Mouse (Mus musculus): Measurements from ENCODE around the gene Aplp2.

Gene Aplp2

GRCm38 (mm10) chr9:31211690-31212499, at the start of gene Aplp2:
Gene Aplp2 (minus strand): TSS chr9:31211815.
- peak; percentile 99 for DNase-seq (ENCODE audit: low spot score)

DNA sequence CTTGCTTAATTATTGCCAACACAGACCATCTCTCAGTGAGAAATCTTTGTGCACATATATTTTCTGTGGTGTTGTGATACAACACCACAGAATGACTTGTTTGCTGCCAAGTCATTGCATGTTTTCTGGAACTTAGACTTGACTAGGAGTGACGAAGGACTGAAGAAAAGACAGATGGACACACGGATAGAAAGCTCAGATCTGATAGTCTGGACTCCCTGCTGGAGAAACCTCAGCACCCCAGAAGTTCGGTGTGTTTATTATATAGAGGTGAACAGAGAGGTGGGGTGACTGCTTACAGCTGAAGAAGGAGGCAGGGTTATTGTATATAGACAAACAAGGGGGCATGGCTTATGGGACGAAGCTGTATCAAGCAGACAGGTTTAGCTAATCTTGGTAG, 48.6 kb upstream of the Aplp2 start:
- DNase-seq (ENCODE audit: low spot score) = no peak

DNA sequence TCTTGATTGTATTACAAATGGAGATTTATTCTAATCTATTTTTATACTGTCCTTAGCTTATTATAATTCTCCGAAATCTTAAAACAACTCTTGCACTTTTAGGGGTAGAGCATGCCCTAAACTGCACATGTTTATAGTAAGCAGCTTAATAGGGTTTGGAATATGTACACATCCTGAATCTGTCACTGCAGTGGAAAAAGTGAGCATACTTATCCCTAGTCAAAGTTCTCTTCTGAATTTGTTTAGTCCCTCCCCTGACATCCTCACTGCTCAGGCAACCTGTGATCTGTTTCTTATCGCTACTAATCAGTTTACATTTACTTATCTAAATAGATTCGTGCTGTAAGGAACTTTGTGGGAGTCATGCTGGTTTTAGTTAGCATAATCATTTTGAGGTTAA, 46.6 kb upstream of the Aplp2 start:
- no peak for DNase-seq (ENCODE audit: low spot score)

GRCm38 (mm10) chr9:31255953-31256352, 44.3 kb upstream of the Aplp2 start:
- DNase-seq (ENCODE audit: low spot score) = no peak

GRCm38 (mm10) chr9:31254697-31255004, 43.0 kb upstream of the Aplp2 start:
- DNase-seq (ENCODE audit: low spot score) = no peak

- no peak for DNase-seq (ENCODE audit: low spot score)
Measured at GRCm38 (mm10) chr9:31253866-31254696, 42.5 kb upstream of the Aplp2 start.

DNA sequence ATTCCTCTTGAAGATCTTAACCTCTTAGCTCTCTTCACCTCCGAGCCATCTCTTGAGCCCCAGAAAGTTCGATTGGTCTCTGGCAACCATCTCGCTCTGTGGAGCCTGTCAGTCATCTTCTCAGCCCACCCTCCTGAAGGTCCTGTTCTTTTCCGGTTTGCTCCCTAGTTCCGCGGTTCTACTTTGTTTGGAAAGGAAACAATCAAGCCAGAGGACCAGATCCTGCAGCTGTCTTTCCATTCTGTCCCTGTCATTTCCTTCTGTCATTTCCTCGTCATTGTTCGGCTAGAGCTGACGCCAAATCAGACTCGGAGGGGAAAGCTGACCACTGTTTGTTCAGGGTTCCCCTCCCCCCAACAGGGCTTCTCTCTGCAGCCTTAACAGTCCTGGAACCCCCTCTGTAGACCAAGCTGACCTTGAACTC, 41.7 kb upstream of the Aplp2 start:
- DNase-seq (ENCODE audit: low spot score) = peak; percentile 45

DNA sequence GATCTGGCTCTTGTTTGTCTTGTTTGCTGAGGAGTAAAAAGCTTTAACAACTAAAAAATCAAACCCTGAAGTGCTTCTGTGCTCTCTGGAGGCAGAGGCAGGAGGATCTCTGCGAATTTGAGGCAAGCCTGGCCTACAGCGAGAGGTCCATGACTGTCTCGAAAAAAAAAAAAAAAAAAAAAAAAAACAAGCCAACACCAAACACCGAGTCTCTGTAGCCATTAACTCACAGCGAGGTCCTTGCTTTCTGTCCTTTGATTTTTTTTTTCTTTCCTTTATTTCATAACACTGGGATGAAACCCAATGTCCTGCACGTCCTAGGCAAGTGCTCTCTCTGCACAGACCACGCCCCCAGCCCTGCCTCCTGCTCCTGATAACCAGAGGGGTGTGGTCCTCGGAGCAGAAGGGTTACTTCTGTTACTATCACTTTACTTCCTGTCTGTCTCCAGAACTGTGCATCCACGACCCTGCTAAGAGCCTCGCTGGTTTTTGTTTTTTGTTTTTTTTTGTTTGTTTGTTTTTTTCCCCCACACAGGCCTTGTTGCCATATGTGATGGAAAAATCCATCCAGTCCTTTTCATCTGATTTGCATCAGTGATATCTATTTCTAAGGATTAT, 40.7 kb upstream of the Aplp2 start:
- DNase-seq (ENCODE audit: low spot score) = no peak

- no peak for DNase-seq (ENCODE audit: low spot score)
Measured at GRCm38 (mm10) chr9:31247447-31248220, 36.0 kb upstream of the Aplp2 start.

GRCm38 (mm10) chr9:31246421-31246820, 34.8 kb upstream of the Aplp2 start:
- no peak for DNase-seq (ENCODE audit: low spot score)

DNA sequence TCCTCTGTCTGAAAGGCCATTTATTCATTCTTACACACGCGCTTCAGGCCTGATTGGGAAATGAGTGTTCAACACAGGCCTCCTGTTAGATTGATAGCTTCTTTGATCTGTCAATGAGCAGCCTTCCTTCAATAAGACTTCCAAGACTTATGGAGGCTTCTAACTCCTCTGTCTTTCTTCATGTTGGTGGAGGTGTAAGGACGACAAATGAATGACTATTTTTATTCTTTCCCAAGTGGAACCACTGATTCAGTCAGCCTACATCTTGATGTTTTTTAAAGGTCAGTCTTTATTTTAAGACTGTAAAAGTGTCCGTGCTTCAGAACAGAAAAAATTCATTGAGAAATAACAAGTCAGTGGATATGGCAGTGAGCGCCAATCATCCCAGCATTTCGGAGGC, 33.4 kb upstream of the Aplp2 start:
- DNase-seq (ENCODE audit: low spot score) = no peak

- DNase-seq (ENCODE audit: low spot score) = no peak
Measured at GRCm38 (mm10) chr9:31243939-31244333, 32.3 kb upstream of the Aplp2 start.

DNA sequence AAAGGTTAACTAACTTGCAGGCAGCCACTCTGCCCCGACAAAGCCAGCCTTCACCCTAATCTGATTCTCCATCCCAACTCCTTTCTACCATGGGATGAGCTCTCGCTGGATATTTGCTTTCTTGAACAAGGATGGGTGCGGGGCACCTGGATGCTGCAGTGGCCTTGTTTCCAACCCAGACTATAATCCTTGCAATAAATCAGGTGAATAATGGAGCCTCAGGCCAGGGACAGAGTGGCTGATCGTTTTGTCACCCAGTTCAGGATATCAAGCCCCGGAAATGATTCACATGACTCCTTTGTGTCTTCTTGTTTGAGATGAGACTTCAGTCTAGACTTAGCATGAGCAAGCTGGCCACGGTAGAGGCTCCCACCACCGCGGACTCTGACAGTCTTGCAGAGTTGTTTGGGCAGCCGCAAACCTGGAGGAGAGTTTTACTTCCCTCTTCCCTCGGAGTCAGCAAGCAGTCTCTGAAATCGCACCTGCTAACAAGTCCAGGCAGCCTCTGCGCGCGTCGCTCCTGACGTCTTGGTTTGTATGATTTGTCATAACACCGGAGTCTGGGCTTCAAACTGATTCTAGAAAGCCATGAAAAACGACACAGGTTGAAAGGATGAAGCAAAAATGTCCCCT, 31.8 kb upstream of the Aplp2 start:
- DNase-seq (ENCODE audit: low spot score) = no peak

GRCm38 (mm10) chr9:31241208-31241699, 29.6 kb upstream of the Aplp2 start:
- no peak for DNase-seq (ENCODE audit: low spot score)

- DNase-seq (ENCODE audit: low spot score) = no peak
Measured at GRCm38 (mm10) chr9:31240522-31241207, 29.1 kb upstream of the Aplp2 start.

DNA sequence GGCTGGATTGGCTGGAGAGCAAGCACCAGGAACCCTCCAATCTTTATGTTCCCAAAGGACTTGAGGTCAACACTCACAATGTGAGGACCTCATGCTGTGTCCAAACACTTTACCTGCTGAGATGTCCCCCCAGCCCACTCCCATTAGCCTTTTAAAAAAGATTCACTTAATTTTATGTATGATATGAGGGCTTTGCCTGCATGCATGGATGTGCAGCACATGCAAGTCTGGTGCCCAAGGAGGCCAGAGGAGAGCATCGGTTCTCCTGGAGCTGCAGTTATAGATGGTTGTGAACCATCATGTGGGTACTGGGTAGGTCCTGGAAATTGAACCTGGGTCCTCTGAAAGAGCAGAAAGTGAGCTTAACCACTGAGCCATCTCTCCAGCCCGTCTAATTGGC, 27.9 kb upstream of the Aplp2 start:
- no peak for DNase-seq (ENCODE audit: low spot score)

DNA sequence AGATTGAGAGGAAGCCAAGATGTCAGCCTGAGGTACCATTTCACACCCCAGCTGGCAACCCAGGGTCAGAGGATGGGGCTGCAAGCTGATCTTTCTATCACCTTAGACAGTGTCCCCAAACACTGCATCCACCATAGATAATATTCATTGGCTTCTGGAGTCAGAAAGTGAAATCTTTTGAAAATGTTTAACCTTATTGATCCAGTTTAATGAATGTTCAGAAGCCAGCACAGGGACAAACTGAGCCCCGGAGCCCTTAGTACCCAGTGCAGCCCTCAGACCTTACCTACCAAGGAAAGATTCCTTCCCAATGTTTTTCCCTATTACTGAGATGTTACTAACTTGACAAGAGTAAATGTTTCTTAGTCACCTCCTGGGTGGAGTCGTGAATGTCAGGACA, 26.9 kb upstream of the Aplp2 start:
- no peak for DNase-seq (ENCODE audit: low spot score)

DNA sequence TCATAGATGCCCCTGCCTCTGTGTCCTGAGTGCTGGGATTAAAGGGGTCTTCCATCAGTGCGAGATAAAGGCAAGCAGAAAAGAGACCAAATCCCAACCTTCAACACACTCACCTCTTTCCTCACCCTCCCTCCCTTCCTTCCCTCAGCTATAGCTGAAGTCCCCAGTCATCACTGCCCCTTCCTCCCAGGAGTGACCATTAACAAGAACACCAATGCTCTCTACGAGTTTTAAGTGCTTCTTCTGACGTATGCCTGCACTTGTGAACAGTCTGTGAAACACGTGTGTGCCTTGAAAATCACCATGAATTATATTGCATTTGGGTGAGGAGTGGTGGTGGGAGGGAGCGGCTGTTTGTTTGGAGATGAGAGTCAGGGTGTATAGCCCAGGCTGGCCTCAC, 24.5 kb upstream of the Aplp2 start:
- no peak for DNase-seq (ENCODE audit: low spot score)

- no peak for DNase-seq (ENCODE audit: low spot score)
Measured at GRCm38 (mm10) chr9:31235489-31235888, 23.9 kb upstream of the Aplp2 start.

DNA sequence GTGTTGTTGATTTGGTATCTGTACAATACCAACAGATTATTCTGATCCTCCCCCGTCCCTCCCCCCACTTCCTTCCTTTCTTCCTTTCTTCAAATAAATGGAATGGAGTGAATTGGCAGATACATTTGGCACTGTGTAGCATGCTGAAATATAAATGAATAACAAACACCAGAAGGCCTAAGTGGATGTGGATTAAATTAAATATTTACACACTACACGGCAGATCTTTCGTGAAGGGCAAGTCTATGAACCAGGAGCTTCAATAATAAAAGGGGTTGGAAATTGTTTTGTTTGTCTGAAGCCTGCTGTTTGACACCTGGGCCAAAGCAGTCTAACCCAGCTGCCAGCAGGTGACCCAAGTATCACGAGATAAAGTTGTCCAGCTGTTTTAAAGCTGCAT, 23.4 kb upstream of the Aplp2 start:
- no peak for DNase-seq (ENCODE audit: low spot score)

DNA sequence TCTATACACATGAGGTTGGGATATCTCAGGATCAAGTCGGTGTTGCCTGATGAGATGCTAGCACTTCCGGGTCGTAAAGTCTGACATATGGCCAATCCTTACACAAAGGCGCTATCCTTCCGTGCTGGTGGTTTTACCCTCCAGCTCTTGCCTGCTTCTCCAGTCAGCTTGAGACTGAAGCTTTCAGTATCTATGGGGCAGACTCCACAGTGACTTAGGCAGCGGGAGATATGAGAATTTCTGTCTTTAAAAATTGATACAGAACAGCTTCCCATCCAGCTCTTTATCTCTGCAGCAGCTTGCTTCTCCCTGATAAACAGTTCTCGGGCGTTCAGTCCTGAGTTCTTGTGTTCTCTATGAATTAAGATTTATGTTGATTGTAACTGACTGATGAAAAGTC, 14.9 kb upstream of the Aplp2 start:
- no peak for DNase-seq (ENCODE audit: low spot score)

All from embryo, embryonic 10.5 days (tissue).